Mouse (Mus musculus): ENCODE results near the gene Uhrf1. TPM values are rescaled to one million over a fixed set of nuclear protein-coding genes. Genes with fewer than 3 reads are reported as not detected.

Uhrf1 gene
- polyA plus RNA-seq, 1 experiment: 16.3 TPM

GRCm38 (mm10) chr17:56259301-56260037 lies 43.7 kb upstream of the Uhrf1 start:
- Histone ChIP-seq H3K4me3 (ENCODE audit: low read depth, low read length) (0 out of 2 replicates have a peak overlapping the region, but pooled peaks have one; percentile 3), H3K27me3 (ENCODE audit: control insufficient read depth, insufficient read depth, low read length) (no peaks in the 10 kb centered on the region), H3K4me1 (ENCODE audit: control insufficient read depth, insufficient read depth, insufficient read length, low read length) (peaks cover 17% of the 10 kb centered on the region), H3K36me3 (ENCODE audit: control insufficient read depth, insufficient read depth, low read length) (peaks cover 34% of the 10 kb centered on the region), H3K27ac (ENCODE audit: insufficient read depth, low read depth, low read length) (no peak overlapping the region)
- TF ChIP-seq POLR2A (IDR thresholded peaks at IDR 0.05; ENCODE audit: low read depth, low read length) (no peak), CTCF (IDR thresholded peaks at IDR 0.05; ENCODE audit: extremely low read depth, insufficient read length, insufficient replicate concordance, low read depth, low read length) (no peak)
- WGBS: 77% methylated on average over 10 of the region's 10 CpGs

GRCm38 (mm10) chr17:56261166-56261565 lies 42.0 kb upstream of the Uhrf1 start:
- TF ChIP-seq CTCF (IDR thresholded peaks at IDR 0.05; ENCODE audit: extremely low read depth, insufficient read length, insufficient replicate concordance, low read depth, low read length) (no peak), POLR2A (IDR thresholded peaks at IDR 0.05; ENCODE audit: low read depth, low read length) (no peak)
- Histone ChIP-seq H3K27ac (ENCODE audit: insufficient read depth, low read depth, low read length) (no peak overlapping the region), H3K36me3 (ENCODE audit: control insufficient read depth, insufficient read depth, low read length) (peaks cover 34% of the 10 kb centered on the region), H3K27me3 (ENCODE audit: control insufficient read depth, insufficient read depth, low read length) (no peaks in the 10 kb centered on the region), H3K4me3 (ENCODE audit: low read depth, low read length) (no peak overlapping the region), H3K4me1 (ENCODE audit: control insufficient read depth, insufficient read depth, insufficient read length, low read length) (peaks cover 25% of the 10 kb centered on the region)
- WGBS: 34% methylated on average over 3 of the region's 3 CpGs

DNA sequence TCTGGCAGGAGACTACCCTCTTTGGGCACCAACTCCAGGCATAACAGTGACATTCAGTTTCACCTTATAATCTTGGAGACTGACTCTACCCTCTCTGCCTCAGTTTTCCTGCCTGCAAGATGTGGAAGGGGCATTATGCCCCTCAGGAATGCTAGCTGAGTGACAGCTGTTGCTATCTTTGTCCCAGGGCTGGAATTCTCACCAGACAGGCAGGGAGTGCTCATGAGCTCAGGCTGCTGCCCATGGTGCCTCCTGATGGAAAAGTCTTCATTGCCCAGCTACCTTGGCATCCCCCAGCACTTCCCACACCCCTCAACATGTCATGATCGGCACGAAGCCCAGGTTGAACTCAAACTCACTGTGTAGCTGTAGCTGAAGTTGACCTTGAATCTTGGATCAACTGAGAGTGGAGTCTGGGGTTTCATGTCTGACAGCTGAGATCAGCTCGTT lies 40.5 kb upstream of the Uhrf1 start:
- TF ChIP-seq POLR2A (IDR thresholded peaks at IDR 0.05; ENCODE audit: low read depth, low read length): no peak
- TF ChIP-seq CTCF (IDR thresholded peaks at IDR 0.05; ENCODE audit: extremely low read depth, insufficient read length, insufficient replicate concordance, low read depth, low read length): peak; percentile 5; the same call in 1 of the 2 replicates
- 67% methylated on average over 3 of the region's 3 CpGs for WGBS

DNA sequence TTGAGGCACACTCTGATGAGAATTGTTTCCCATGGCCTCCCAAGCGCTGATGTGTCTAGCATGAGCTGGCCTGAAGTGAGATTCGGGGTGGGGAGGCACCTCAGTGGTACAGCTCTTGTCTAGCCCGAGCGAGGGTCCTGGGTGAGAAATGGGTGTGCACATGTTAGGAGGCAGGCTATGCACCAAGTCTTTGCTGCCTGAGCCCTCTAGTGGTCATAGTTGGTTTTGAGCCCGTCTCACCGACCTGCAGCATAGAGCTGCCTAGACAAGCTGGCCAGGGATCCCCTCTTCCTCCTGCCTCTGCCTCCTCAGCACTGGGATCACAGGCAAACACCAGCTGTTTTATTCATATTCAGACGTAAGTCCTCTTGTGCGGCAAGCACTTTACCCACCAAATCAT lies 39.1 kb upstream of the Uhrf1 start:
- H3K27ac ChIP-seq (ENCODE audit: insufficient read depth, low read depth, low read length): no peak overlapping the region

More for the DNA sequence above, 40.5 kb upstream of the Uhrf1 start:
- Histone ChIP-seq H3K4me3 (ENCODE audit: low read depth, low read length) (no peak overlapping the region), H3K4me1 (ENCODE audit: control insufficient read depth, insufficient read depth, insufficient read length, low read length) (peaks cover 24% of the 10 kb centered on the region), H3K36me3 (ENCODE audit: control insufficient read depth, insufficient read depth, low read length) (peaks cover 34% of the 10 kb centered on the region), H3K27me3 (ENCODE audit: control insufficient read depth, insufficient read depth, low read length) (no peaks in the 10 kb centered on the region), H3K27ac (ENCODE audit: insufficient read depth, low read depth, low read length) (no peak overlapping the region)

GRCm38 (mm10) chr17:56265011-56265410 lies 38.1 kb upstream of the Uhrf1 start:
- 57% methylated on average over 4 of the region's 4 CpGs for WGBS
- H3K27me3 ChIP-seq (ENCODE audit: control insufficient read depth, insufficient read depth, low read length): no peaks in the 10 kb centered on the region
- H3K4me1 ChIP-seq (ENCODE audit: control insufficient read depth, insufficient read depth, insufficient read length, low read length): peaks cover 12% of the 10 kb centered on the region; the same call in 1 of the 2 replicates
- H3K27ac ChIP-seq (ENCODE audit: insufficient read depth, low read depth, low read length): no peak overlapping the region
- H3K4me3 ChIP-seq (ENCODE audit: low read depth, low read length): no peak overlapping the region
- peaks cover 25% of the 10 kb centered on the region for H3K36me3 ChIP-seq (ENCODE audit: control insufficient read depth, insufficient read depth, low read length)
- no peak for TF ChIP-seq CTCF (IDR thresholded peaks at IDR 0.05; ENCODE audit: extremely low read depth, insufficient read length, insufficient replicate concordance, low read depth, low read length)
- TF ChIP-seq POLR2A (IDR thresholded peaks at IDR 0.05; ENCODE audit: low read depth, low read length): no peak

More for the DNA sequence above, 39.1 kb upstream of the Uhrf1 start:
- H3K4me1 ChIP-seq (ENCODE audit: control insufficient read depth, insufficient read depth, insufficient read length, low read length): peaks cover 17% of the 10 kb centered on the region; the same call in 1 of the 2 replicates
- TF ChIP-seq CTCF (IDR thresholded peaks at IDR 0.05; ENCODE audit: extremely low read depth, insufficient read length, insufficient replicate concordance, low read depth, low read length) (peak; percentile 79; the same call in 1 of the 2 replicates), POLR2A (IDR thresholded peaks at IDR 0.05; ENCODE audit: low read depth, low read length) (no peak)
- 22% methylated on average over 8 of the region's 8 CpGs for WGBS
- peaks cover 30% of the 10 kb centered on the region for H3K36me3 ChIP-seq (ENCODE audit: control insufficient read depth, insufficient read depth, low read length)
- no peak overlapping the region for H3K4me3 ChIP-seq (ENCODE audit: low read depth, low read length)
- no peaks in the 10 kb centered on the region for H3K27me3 ChIP-seq (ENCODE audit: control insufficient read depth, insufficient read depth, low read length)

DNA sequence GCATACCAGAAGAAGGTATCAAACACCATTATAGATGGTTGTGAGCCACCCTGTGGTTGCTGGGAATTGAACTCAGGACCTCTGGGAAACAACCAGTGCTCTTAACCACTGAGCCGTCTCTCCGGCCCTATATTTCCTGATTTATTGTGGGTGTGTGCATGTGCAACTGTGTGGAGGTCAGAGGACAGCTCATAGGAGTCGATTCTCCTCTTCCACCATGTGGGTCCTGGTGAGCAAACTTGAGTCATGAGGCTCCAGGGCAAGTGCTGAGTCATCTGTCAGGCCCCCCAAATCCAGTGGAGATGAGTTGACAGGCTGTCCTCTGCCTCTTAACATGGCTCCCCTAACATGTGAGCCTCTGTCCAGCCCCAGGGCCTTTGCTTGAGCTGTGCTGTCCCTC lies 37.3 kb upstream of the Uhrf1 start:
- H3K27ac ChIP-seq (ENCODE audit: insufficient read depth, low read depth, low read length): peak overlapping the region; percentile 52
- no peak for TF ChIP-seq CTCF (IDR thresholded peaks at IDR 0.05; ENCODE audit: extremely low read depth, insufficient read length, insufficient replicate concordance, low read depth, low read length)
- TF ChIP-seq POLR2A (IDR thresholded peaks at IDR 0.05; ENCODE audit: low read depth, low read length): 0 out of 2 replicates have a peak, but pooled peaks have one; percentile 35
- no peaks in the 10 kb centered on the region for H3K27me3 ChIP-seq (ENCODE audit: control insufficient read depth, insufficient read depth, low read length)
- no peak overlapping the region for H3K4me3 ChIP-seq (ENCODE audit: low read depth, low read length)
- H3K36me3 ChIP-seq (ENCODE audit: control insufficient read depth, insufficient read depth, low read length): peaks cover 26% of the 10 kb centered on the region
- WGBS: 30% methylated on average over 3 of the region's 3 CpGs
- H3K4me1 ChIP-seq (ENCODE audit: control insufficient read depth, insufficient read depth, insufficient read length, low read length): peaks cover 11% of the 10 kb centered on the region; the same call in 1 of the 2 replicates

GRCm38 (mm10) chr17:56266271-56266670 lies 36.9 kb upstream of the Uhrf1 start:
- no peak overlapping the region for H3K4me3 ChIP-seq (ENCODE audit: low read depth, low read length)
- H3K27ac ChIP-seq (ENCODE audit: insufficient read depth, low read depth, low read length): peak overlapping the region; percentile 68
- TF ChIP-seq CTCF (IDR thresholded peaks at IDR 0.05; ENCODE audit: extremely low read depth, insufficient read length, insufficient replicate concordance, low read depth, low read length) (no peak), POLR2A (IDR thresholded peaks at IDR 0.05; ENCODE audit: low read depth, low read length) (no peak)
- WGBS: 52% methylated on average over 3 of the region's 3 CpGs
- no peaks in the 10 kb centered on the region for H3K27me3 ChIP-seq (ENCODE audit: control insufficient read depth, insufficient read depth, low read length)
- H3K4me1 ChIP-seq (ENCODE audit: control insufficient read depth, insufficient read depth, insufficient read length, low read length): peaks cover 11% of the 10 kb centered on the region; the same call in 1 of the 2 replicates
- peaks cover 27% of the 10 kb centered on the region for H3K36me3 ChIP-seq (ENCODE audit: control insufficient read depth, insufficient read depth, low read length)

Data from small intestine, adult 2 months (tissue).